Mouse (Mus musculus) cerebellum, postnatal 14 days (tissue): ENCODE data around the gene Stmn1.
A peak's percentile ranks its signal among the peaks of the same experiment; 100 is the strongest.

ENCODE experiments used
- DNase-seq, 2 experiments: peaks; one replicate each; pipeline ENCODE4 v3.0.0; 2021; ENCODE audit warnings: mixed read lengths in 2 of 2

Gene Stmn1

DNA sequence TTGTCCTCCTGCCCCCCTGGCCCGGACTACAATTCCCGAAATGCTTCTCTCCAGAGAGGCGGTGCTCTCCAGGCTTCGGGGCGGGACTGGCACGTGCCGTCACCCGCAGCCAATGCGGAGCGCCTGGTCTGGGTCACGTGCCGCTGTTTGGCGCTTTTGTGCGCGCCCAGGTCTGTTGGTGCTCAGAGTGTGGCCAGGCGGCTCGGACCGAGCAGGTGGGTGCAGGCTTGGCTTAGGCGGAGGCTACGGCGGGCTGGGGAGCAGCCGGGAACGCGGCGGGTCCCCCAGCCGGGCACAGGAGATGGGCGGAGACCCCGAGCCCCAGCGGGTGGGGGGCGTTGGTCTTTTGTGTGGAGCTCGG lies at the start of gene Stmn1:
Gene Stmn1 (plus strand): TSS at position 106 of the 361 bp plus-strand sequence.
- DNase-seq, result peak; percentile 96

DNA sequence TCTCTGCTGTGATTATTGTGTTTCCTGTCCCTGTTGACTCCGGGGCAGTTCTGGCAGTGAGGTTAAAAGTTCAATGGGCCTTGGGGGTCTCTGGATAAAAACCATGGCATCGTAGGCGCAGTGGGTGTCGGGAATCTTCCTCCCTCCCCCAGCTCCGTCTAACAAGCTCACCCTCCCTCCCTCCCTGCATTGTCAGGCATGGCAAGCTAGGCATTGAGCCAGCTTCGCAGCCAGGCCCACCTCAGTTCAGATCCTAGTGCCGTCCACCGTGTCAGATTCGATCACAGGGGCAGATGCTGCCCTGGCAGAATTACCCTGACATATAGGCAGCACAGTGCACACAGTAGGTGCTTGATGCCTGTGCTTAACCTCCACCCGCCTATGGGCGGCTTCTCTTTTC lies 46.1 kb upstream of the Stmn1 start:
- no peak for DNase-seq

DNA sequence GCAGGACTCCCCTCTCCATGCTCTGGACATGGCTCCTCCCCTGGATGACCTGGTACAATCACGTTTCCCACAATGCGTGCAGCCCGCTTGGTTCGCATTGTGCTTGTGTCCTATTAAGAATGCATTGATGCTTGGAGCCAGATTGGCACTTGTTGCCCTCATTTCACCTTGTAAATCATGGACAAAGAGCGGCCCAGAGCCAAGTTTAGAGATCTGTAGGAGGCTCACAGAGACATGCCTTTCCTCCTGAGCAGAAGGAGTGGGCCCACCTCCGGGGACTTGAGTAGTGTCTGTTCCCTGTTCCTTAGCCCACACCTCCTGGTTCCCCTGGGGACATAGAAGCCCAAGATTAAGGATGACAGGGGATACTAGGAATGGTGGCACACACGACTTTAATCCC lies 44.2 kb upstream of the Stmn1 start:
- DNase-seq, result no peak

DNA sequence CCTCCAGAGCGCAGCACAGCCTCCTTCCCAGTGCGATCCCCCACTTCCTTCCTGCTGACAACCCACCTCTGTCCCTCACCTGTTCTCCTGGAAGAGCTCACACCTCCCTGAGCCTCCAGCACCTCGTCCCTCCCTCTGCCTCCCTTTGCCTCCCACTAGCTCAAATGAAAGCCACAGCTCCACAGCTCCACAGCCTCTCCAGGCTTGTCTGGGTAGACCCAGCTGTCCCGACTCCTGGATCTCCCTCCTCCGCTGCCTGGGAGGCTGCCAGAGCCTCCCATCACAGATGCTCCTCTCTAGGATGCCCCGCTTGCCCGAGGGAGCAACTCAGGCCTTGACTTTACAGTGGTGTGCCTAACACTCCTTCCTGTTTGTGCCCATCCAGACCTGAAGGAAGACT lies 43.0 kb upstream of the Stmn1 start:
- no peak for DNase-seq

DNA sequence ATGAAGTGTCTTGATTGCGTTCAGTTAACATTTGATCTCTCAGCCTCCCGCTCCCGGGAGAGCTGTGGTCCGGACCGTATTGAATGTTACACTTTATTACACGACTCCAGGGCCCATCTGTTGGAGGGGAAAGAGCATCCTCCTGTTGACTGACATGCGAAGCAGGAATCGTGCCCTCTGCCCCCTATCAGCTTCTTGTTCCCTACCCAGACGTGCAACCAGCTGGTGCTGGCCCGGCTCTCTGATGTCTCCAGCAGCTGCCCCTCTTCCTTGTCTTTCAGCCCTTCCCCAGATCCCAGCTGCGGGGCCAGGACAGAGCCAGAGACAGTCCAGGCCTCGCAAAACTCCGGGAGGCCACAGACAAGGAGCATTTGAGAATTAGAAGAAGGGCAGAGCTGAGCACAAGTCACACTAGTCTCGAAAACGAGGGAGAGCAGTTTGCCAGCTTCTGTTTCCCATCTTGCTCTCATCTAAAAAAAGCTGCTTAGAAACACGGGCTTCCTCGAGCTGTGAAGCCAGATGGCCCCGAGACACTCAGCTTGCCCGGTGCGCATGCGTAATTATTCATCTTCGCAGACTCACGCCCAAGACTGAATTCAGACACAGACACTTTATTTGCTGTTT lies 37.6 kb upstream of the Stmn1 start:
- DNase-seq, result peak; percentile 87 to 88

DNA sequence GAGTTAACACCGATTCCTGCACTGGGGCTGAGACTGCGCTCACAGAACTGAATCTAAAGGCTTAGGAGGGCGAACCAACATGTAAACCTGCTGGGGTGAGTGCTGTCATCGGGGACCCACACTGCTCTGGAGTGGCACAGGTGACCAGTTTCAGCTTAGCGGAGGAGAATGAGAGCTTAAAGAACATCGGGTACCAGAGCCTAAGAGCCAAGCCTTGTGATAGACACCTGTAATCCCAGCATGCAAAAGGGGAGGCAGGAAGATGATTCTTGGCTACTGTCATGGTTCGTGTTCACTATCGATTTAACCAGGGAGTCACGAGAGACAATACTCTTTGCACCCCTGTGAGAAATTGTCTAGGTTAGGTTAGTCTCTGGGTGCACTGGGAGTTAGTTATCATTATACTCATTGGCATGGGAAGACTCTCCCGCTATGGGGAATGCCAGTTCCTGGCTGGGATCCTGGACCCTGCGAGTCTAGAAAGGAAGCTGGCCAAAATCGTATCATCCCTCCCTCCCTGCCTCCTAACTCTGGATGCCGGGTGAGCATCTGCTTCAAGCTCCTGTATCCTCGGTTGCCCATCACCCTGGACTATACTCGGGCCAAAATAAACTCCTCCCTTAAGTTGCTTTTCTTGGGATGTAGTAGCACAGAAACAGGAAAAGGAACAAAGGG lies 35.3 kb upstream of the Stmn1 start:
- DNase-seq, result peak; percentile 82 to 84

DNA sequence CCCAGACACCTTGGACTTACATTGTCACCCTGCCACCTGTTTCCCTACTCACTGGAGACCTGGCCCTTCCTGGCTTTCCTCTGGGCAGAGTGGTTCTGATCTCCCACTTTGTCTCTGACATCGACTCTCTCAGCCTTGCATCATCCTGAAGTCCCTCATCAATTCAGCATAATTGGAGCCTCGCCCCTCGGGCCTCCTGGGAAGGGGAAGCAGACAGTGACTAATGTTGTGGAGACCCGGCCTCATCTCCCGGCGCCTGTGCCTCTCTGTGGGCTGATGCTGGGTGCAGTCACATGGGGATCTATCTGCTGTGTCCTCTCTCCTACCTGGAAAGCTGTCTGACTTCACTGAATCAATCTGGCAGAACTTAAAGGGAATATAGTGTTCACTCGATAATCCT lies 31.9 kb upstream of the Stmn1 start:
- no peak for DNase-seq

DNA sequence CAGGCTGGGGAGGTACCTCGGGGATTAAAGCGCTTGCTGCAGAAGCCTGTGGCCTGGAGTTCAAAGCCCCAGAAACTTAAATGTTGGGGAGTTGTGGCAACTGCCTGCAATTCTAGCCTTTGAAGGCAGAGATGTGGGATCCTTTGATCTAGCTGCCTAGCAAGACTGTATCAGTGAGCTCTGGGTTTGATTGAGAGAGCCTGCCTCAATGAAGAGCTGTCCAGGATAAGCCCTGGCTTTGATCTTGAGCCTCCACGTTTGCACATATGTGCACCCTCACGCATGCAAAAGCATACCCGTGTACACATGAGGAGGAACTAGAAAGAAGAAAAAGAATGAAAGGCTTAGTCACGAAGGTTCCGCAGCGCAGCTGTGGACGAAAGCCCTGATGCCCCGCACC lies 31.5 kb upstream of the Stmn1 start:
- no peak for DNase-seq

DNA sequence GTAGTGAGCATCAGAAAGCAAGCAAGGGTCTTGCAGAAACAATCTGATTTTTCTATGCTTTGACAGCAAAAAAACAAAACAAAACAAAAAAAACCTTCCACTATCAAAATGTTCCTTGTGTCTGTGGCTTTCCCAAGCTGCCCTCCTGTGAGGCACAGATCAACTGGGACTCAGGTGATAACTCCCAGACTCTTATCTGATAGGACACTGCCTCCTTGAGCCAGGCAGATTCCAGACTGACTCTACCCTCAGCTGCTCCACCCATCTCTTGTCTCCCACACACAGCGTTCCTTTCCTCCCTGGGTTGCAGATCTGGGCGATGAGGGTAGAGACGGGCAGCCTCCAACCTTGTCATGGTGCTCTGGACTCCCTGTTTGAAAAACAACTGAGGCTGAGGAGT lies 29.0 kb upstream of the Stmn1 start:
- no peak for DNase-seq

DNA sequence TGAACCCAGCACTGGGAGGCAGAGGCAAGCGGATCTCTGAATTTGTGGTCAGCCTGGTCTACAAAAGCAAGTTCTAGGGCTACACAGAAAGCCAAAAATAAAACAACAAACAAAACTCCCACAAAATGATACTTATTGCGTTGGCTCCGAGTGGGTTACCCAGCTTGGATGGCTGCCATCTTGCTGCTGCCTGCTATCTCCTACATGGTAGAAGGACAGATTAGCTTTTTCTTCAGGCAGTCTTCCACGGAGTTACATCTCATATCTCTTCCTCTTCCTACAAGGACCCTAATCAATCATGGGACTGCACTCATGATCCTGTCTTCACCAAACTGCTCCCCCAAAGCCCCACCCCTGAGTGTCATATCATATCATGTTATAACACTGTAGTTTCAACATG lies 28.2 kb upstream of the Stmn1 start:
- no peak for DNase-seq

DNA sequence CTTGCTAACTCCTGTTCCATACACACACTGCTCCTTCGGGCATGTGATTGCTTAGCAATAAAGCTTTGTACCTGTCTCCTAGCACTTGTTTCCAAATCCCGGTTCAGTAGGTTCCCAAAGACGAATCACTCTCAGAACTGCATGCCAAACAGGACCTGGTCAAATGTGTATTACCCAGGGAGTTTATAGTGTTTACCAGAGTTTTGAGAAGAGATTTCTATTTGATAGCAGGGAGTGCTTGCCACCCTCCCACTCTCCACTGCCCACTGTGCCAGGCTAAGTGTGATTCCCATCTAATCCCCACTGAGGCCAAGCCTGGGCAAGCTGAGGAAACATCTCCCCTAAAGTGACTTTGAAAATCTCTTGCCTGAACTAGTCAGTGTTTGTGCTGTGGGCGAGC lies 25.9 kb upstream of the Stmn1 start:
- DNase-seq, result no peak

DNA sequence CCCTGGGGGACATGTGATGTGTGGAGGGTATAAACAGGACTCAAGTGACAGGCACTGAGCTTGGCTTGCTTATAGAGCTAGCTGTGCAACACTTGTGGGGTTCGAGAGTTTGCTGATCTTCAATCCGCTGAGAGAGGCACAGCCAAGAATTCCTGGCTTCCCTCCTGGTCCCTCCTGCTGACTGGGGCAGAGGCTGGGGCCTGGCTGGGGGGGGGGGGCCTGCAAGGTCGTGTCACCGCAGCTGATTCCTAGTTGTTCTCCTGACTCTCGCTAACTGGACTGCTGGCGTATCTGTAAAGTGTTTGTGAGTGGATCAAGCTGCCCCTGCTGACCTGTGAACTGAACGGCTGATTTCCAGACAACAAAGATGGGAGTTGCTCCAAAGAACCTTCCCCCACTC lies 24.5 kb upstream of the Stmn1 start:
- DNase-seq, result no peak

DNA sequence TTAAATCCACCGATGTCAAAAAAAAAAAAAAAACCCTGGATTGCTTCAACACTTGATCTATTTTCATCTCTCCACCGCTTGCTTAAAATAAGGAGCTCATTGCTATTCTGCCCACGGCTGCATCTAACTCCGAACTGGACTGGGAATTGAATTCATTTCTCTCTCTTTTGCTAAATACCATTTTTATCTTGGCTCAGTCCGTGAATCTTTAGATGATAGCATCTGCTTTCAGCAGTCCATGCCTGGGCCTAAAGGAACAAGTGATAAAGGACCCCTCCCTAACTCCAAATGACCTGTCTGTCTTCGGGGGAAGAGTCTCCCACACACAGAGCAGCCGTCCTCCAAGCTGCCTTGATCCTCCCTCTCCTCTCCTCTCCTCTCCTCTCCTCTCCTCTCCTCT lies 23.2 kb upstream of the Stmn1 start:
- no peak for DNase-seq

DNA sequence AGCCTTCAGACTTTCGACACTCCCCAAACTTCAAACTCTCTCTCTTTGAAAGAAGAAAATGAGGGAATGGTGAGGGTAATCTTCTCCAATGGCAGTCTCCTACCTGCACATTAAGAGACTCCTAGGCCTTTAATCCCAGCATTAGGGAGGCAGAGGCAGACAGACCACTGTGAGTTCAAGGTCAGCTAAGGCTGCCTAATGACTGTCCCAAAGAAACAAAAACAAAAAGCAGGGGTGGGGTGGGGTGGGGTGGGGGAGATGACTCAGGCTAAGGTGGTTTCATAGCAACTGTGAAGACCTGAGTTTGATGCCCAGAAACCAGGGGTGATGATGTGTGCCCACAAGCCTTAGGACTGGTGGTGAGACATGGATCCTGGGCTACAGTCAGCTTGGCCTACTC lies 22.6 kb upstream of the Stmn1 start:
- no peak for DNase-seq

DNA sequence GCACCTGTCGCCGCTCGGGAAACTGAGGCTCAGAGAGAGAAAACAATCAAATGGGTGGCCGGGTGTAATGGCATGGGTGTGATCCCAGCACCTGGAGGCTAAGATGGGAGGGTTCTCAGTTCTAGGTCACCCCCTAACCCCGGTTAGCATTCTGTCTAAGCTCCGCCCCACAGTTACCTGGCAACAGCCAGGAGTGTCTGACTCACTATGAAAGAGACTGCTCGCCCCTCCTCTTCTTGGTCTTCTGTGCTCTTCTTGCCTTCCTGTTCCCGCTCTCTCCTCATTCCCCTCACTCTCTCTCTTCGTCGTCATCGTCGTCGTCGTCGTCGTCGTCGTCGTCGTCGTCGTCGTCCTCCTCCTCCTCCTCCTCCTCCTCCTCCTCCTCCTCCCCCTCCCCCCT lies 20.2 kb upstream of the Stmn1 start:
- no peak for DNase-seq

DNA sequence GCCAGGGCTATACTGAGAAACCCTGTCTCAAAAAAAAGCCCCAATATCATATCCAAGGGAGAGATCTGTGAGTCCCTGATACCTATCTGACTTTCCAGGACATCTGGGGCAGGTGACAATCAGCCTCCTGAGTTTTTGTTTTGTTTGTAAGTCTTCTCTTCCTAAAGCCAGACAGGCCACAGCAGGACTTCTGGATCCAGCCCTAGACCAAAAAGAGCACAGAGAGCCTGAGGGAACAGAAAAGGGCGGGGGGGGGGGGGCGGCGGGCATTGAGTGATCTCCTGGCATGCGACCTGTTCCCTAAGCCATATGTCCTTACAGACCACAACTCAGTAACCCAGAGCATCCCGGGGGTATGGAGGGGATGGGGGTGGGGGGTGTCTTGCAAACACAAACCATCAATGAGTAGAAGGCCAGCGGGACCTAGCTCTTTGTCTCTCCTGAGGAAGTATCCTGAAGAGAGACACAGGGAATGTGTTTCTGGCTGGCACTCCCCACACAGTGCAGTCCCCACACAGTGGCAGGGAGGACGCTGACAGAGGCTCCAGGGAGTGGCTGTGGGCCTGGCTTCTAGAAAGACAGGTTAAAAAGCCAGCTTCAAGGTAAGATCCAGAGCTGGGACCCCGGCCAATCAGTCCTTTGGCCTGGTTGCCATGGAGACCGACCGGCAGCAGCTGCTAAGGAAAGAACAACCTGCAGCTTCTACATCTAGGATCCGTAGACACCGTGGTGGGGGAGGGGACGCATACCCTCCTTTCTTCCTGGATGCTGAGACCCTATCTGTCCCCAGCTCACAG lies 18.3 kb upstream of the Stmn1 start:
- peak; percentile 87 to 97 for DNase-seq

DNA sequence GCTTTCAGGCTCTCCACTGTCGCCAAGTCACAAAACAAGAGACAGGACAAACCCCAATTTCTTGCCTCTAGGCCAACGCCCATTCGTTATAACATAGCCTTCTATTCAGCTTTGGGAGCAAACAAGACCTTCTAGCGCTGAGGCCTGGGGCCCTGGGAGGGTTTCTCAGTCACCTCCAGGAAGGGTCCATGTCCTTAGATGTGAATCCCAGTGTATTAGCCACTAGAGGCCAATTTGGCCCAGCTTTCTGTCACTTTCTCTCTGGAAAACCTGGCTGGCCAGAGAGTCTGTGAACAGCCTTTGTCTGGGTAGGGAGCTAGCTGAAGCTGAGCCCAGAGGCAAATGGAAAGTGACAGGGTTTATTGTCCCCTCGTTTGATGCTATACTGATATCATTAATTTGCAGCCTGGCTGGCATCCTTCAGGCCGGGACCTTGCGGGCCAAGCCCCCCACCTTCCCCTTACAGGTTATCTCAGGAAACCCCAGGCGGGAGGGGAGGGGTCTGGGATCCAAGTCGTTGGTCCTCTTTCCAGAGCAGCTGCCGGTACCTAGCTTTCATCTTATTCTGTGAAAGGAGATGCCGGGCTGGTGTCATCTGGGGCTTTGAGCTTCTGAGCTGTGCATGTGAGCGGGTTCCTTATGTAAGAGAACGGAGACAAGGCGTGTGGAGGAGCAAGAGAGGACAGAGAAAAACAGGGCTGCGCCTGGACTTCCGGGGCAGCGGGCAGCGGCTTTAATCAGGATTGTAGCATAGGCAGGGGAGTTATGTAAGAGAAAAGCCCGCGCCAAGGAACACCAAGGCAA lies 17.5 kb upstream of the Stmn1 start:
- DNase-seq, result peak; percentile 69 to 72

DNA sequence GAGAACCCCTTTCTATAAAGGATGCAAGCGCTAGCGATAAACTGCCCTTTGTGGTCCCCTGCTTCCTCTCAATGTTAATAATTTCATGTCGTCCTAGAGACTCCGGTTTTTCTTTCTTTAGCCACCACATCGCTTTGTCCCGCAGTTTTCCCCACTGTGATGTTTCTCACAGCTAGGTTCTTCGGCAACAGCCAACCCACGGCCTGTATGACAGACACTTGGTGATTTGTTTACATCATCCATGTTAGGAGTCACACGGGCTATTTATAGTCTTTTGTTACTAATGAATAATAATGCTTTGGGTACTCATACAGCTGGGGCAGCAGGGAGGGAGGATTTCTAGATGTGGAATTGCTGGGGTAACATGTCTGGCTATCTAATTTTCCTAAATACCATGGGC lies 16.6 kb upstream of the Stmn1 start:
- peak in 1 of 2 experiments; percentile 38 for DNase-seq

DNA sequence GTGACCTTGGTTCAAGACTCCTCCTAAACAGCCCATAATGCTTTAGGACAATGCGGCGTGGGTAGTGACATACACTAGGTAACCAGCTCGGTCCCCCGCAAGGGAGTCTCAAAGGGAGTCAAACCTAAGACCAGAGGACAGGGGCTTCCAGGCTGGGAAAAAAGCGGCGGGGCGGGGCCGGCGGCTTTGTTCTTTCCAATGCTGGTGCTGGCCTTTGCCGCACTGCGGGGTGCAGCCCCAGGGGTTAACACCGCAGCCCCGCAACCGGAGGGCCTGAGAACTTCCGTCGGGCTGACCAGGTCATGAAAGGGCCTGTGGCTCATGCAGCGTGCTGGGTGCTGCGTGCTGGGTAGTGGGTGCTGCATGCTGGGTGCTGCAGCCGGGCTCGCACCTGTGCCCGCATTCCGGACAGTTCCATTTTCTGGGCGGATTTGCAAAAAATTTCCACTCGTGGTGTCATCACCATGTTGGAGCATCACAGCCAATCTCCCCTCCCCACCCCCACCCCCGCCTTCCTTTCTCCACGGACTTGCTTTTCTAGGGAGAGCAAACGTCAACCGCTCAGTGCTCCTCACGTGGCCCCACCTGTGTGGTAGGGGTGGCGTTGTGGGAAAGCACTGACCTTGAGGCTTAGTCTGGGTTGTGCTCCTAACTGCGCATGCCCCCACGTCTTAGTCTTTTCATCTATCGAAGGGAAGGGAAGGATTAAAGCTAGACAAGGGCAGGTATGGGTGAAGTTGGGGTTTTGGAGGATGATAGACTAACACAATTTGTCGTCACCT lies 14.3 kb upstream of the Stmn1 start:
- DNase-seq, result peak; percentile 54 to 63

DNA sequence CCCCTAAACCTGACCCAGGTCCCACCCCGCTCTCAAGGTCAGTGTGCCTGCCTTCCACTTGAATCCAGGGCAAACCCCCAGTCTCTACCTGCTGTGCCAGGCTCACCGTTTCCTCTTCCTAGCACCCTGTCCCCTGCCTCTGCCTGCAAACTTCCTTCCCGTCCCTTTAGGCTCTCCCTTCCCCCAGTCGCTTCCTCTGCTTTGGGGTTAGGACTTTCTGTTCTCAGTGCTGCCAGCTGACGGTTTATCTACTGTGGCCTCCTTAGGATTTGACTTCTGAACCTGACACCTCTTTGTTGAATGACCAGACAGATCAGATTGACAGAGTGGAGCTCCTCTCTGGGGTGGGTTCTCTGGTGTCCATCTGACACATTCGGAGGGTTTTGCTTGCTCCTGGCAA lies 12.8 kb upstream of the Stmn1 start:
- no peak for DNase-seq

DNA sequence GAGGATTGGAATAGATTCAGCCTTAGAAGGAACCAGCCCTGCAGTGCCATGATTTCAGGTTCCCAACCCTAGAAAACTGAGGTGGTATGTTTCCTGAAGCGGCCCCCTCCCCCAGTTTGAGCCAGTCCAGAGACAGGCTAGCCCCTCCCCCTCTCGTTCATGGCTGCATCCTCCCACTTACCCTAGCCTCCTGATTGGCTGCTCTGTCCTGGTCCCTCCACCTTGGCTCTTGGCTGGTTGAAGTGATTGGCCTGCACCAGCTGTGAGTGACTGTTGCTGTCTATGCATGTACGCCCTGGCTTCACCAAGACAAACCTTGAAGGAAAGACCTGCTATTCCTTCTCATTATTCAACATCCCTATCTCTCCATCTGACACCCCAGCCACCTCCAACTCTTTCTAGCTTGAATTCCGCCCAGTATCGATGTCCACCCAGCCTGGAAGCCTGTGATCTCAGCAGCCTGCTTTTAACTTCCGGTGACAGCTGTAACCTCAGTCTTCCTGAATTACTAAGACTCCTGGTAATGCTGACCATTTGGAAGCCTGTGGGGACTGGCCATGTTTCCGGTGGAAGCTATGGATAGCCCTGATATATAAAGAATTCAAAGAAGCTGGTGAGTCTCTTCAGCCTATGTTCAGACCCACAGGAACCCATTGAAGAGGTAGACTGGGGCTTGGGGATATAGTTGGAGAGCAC lies 10.8 kb upstream of the Stmn1 start:
- no peak for DNase-seq

DNA sequence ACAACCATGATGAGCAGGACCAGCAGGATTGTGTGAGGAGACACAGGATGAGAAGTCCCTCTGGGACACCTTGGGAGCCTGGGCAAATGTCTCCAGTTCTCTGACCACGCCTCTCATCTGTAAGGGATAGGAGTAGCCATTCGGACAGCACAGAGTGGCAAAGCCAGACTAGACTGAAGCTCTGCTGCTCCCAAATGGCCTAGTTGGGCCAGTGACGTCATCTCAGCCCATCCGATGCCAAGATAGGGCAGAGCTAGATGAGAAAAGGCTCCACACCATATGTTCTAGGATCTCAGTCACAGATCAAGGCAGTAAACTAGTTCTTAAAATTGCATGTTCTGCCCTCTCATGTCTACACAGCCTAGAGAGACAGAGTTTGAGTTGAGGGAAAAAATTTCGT lies 9.3 kb upstream of the Stmn1 start:
- peak; percentile 80 to 81 for DNase-seq
